Mouse (Mus musculus) liver, embryonic 12.5 days (tissue): ENCODE results near the gene Nos2. TPM values are rescaled to one million over a fixed set of nuclear protein-coding genes. Genes with fewer than 3 reads are reported as not detected.

Experiments used
- ATAC-seq: fragments of 200-750 bp; cut with Nextera tagmentation; 2 replicates; pipeline ENCODE4 v1.8.0; 2017; ENCODE audit warnings: moderate number of reproducible peaks, mild to moderate bottlenecking, moderate library complexity
- H3K27ac ChIP-seq: fragments of 300-500 bp; sonication (generic); 2 replicates; pipeline ENCODE4 v1.5.1; 2016; ENCODE audit warnings: mild to moderate bottlenecking
- H3K27me3 ChIP-seq: fragments of 300-500 bp; sonication (generic); replicated peaks from 2 replicates; pipeline ENCODE4 v1.6.1; 2016; ENCODE audit warnings: mild to moderate bottlenecking, moderate library complexity
- H3K36me3 ChIP-seq: fragments of 300-500 bp; sonication (generic); 2 replicates; pipeline ENCODE4 v1.6.1; 2016; ENCODE audit warnings: mild to moderate bottlenecking, moderate library complexity
- H3K4me1 ChIP-seq: fragments of 300-500 bp; sonication (generic); 2 replicates; pipeline ENCODE4 v1.6.1; 2016
- H3K4me2 ChIP-seq: fragments of 300-500 bp; sonication (generic); 2 replicates; pipeline ENCODE4 v1.6.1; 2016; ENCODE audit warnings: mild to moderate bottlenecking, moderate library complexity
- H3K4me3 ChIP-seq: fragments of 300-500 bp; sonication (generic); 2 replicates; pipeline ENCODE4 v1.5.1; 2016; ENCODE audit warnings: mild to moderate bottlenecking, moderate library complexity
- H3K9ac ChIP-seq: fragments of 300-500 bp; sonication (generic); 2 replicates; pipeline ENCODE4 v1.6.1; 2016; ENCODE audit warnings: mild to moderate bottlenecking, moderate library complexity
- H3K9me3 ChIP-seq: fragments of 300-500 bp; sonication (generic); replicated peaks from 2 replicates; pipeline ENCODE4 v1.6.1; 2016; ENCODE audit warnings: mild to moderate bottlenecking, moderate library complexity
- WGBS: fragments of 180-500 bp; shearing (Covaris S2); methylation state at CpG from one replicate; pipeline ENCODE4 v1.1.7; 2016; ENCODE audit not compliant: insufficient replicate concordance; 5-methylcytosine and 5-hydroxymethylcytosine counted together
- polyA plus RNA-seq: library from polyadenylated mRNA; unstranded; fragments of >200 nt; fragmentation: Nextera tagmentation; extraction: Ambion mirVana; gene quantifications from 2 replicates; pipeline ENCODE4 v1.2.1, GENCODE M21; 2016

Gene Nos2
- polyA plus RNA-seq, 1 experiment from 2014 or later = 0.07 TPM

DNA sequence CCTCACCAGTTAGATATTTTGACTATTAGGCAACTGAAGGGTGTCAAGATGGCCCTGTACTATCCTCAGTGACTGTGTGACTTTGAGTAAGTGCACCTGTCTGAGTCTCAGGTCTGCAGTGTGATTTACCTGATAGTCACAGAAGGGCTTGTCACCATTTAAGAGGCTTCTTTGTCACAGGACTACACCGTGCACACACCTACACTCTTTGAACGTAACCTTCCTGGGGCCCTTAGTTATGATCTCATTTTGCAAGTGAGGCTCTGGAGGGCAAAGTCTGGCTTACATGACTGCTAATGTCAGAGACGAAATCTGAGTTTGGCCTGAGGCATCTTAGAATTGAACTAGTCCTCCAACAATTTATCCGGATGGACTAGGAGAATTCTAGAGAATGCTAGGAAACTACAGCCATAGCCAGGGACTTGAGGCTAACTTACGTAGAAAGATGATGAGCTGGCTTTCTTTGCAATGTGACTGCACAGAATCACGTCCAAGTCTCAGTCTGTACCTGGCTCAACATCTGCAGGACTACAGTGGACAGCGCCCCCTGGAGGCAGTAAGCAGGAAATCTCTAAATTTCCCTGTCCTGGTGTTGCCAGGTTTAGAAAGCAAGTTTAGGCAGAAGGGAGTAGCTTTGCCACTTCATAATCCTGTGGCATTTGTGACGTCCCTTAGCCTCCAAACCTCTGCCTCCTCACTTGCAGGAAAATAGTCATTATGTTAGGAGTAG, 2.3 kb downstream of the Nos2 start:
- H3K27ac ChIP-seq = no peak overlapping the region
- H3K9ac ChIP-seq = no peak overlapping the region
- WGBS = 31% methylated on average over 8 of the region's 8 CpGs
- H3K4me3 ChIP-seq = no peak overlapping the region
- H3K4me1 ChIP-seq = no peaks in the 10 kb centered on the region
- no peaks in the 10 kb centered on the region for H3K9me3 ChIP-seq
- no peak for ATAC-seq
- peaks cover 71% of the 10 kb centered on the region for H3K27me3 ChIP-seq
- H3K4me2 ChIP-seq = no peak overlapping the region
- no peaks in the 10 kb centered on the region for H3K36me3 ChIP-seq

DNA sequence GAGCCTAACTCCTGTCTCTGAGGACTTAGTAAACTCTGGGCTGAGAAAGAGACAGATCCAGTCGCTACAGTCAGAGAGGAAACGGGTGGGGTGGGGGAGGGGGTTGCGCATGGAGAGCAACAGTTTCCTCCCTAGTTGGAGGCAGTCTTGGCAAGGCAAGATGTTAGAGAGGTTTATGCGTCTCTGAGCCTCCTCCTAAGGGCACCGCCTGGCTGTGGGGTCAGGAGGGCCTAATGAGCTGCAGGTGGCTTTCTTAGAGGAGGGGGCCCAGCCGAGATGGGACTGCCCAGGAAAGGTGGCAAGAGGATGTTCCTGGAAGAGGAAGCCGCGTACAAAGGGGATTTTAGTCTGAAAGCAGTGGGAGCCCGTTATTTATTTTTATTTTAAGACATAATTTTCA, 3.5 kb downstream of the Nos2 start:
- Histone ChIP-seq H3K4me1 (no peaks in the 10 kb centered on the region), H3K4me3 (no peak overlapping the region), H3K27me3 (peaks cover 77% of the 10 kb centered on the region), H3K36me3 (no peaks in the 10 kb centered on the region), H3K27ac (no peak overlapping the region), H3K9me3 (no peaks in the 10 kb centered on the region), H3K9ac (no peak overlapping the region), H3K4me2 (no peak overlapping the region)
- 10% methylated on average over 9 of the region's 9 CpGs for WGBS
- no peak for ATAC-seq

DNA sequence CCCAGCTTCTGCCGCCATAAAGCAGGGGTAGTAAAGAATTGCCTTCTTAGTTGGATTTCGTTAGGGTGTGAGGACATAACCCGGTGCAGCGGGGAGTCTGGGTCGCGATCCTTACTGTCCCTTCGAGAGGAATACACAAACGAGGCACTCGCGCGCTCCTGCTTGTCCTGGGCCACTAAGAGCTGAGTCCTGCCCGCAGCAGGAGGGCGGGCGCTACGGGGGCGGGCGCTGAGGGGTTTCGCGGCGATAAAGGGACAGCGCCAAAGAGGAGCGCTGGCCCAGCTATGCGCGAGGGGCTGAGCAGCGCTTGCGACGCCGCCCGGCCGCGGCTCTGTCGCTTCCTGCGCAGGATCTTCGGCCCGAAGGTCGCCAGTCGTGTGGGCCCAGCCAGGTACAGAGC, 4.3 kb downstream of the Nos2 start:
- no peaks in the 10 kb centered on the region for H3K4me1 ChIP-seq
- peak overlapping the region; percentile 62 for H3K4me2 ChIP-seq
- no peaks in the 10 kb centered on the region for H3K36me3 ChIP-seq
- H3K9me3 ChIP-seq = no peaks in the 10 kb centered on the region
- H3K9ac ChIP-seq = no peak overlapping the region
- peaks cover 77% of the 10 kb centered on the region for H3K27me3 ChIP-seq
- H3K27ac ChIP-seq = no peak overlapping the region
- peak overlapping the region; percentile 40 for H3K4me3 ChIP-seq
- WGBS = 1% methylated on average over 37 of the region's 37 CpGs
- ATAC-seq = no peak

DNA sequence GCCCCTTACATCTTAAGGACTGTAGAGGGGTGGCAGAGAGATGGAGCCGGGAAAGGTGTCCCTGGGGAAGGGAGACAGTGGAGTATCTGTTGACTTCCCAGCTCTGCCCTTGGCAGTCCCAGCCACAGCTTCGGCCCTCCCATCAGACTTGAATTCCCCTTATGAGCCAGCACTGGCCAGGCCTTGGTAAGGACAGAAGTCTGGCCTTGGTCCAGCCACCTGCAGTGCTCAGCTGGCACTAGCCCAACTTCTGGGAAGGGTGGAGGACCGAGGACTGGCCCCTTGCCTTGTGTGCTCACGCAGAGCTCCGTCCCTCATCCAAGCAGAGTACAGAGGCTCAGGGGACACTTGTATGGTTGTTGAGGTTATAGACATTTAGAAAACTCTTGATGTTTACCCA, 8.8 kb downstream of the Nos2 start:
- no peaks in the 10 kb centered on the region for H3K36me3 ChIP-seq
- H3K9ac ChIP-seq = no peak overlapping the region
- H3K27ac ChIP-seq = no peak overlapping the region
- no peak overlapping the region for H3K4me2 ChIP-seq
- no peaks in the 10 kb centered on the region for H3K4me1 ChIP-seq
- peaks cover 42% of the 10 kb centered on the region for H3K27me3 ChIP-seq
- H3K9me3 ChIP-seq = no peaks in the 10 kb centered on the region
- ATAC-seq = no peak
- H3K4me3 ChIP-seq = no peak overlapping the region
- 83% methylated on average over 5 of the region's 5 CpGs for WGBS

DNA sequence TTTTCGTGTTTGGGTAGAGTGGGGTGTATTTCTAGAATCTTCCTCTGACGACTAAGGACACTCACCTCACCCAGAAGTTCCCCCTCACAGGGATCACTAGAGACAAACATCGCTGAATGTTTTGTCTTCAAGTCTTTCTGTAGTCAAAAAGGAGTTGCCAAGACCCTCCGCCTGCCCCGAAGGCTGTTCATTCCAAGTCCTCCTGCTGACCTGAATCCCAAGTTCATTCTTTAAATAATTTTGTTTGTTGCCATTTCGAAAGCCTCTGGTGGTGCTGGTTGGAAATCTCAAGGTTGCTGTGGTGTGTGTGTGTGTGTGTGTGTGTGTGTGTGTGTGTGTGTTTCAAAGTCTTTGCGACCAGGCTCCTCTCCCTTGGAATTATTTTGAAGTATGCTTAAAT, 13.7 kb downstream of the Nos2 start:
- WGBS = 67% methylated on average over 7 of the region's 7 CpGs
- H3K4me3 ChIP-seq = no peak overlapping the region
- H3K9ac ChIP-seq = no peak overlapping the region
- no peaks in the 10 kb centered on the region for H3K36me3 ChIP-seq
- no peaks in the 10 kb centered on the region for H3K9me3 ChIP-seq
- H3K27me3 ChIP-seq = no peaks in the 10 kb centered on the region
- ATAC-seq = no peak
- no peak overlapping the region for H3K27ac ChIP-seq
- H3K4me2 ChIP-seq = no peak overlapping the region
- no peaks in the 10 kb centered on the region for H3K4me1 ChIP-seq

DNA sequence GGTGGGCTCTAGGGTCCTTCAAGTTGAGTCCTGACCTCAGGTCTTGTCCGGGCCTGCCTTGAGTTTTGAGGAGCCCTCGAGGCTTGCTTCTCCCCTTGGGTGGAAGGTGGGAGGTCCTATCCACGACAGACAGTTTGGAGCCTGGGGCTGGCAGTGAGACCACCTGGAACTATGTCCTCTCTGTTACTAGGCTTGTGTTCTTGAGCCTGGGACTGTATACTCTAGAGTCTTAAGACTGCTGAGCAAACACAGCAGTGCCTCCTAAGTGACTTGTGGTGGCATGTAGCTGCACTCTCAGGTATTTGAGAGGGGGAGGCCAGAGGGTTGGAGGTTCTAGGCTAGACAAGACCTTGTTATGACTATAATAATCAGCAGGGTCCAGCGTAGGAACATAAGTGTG, 14.1 kb downstream of the Nos2 start:
- Histone ChIP-seq H3K4me3 (no peak overlapping the region), H3K9me3 (no peaks in the 10 kb centered on the region), H3K27me3 (no peaks in the 10 kb centered on the region), H3K36me3 (no peaks in the 10 kb centered on the region), H3K4me1 (no peaks in the 10 kb centered on the region), H3K9ac (no peak overlapping the region), H3K27ac (no peak overlapping the region), H3K4me2 (no peak overlapping the region)
- ATAC-seq = no peak
- 57% methylated on average over 4 of the region's 4 CpGs for WGBS

DNA sequence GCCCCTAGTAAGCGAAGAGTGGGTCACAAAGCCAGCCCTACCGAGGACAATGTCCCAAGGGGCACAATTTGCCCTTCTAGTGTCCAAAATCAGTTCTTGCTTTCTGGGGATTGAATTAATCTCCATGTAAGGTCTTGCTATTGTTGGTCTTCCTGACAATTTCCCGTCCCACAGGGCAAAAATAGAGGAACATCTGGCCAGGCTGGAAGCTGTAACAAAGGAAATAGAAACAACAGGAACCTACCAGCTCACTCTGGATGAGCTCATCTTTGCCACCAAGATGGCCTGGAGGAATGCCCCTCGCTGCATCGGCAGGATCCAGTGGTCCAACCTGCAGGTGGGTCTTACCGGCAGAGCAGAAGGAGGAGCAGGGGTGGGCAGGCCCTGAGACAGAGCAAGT, 14.6 kb downstream of the Nos2 start:
- no peaks in the 10 kb centered on the region for H3K27me3 ChIP-seq
- H3K4me1 ChIP-seq = no peaks in the 10 kb centered on the region
- no peak overlapping the region for H3K9ac ChIP-seq
- no peak overlapping the region for H3K4me2 ChIP-seq
- H3K4me3 ChIP-seq = no peak overlapping the region
- no peak for ATAC-seq
- no peak overlapping the region for H3K27ac ChIP-seq
- 46% methylated on average over 6 of the region's 6 CpGs for WGBS
- H3K36me3 ChIP-seq = no peaks in the 10 kb centered on the region
- no peaks in the 10 kb centered on the region for H3K9me3 ChIP-seq

DNA sequence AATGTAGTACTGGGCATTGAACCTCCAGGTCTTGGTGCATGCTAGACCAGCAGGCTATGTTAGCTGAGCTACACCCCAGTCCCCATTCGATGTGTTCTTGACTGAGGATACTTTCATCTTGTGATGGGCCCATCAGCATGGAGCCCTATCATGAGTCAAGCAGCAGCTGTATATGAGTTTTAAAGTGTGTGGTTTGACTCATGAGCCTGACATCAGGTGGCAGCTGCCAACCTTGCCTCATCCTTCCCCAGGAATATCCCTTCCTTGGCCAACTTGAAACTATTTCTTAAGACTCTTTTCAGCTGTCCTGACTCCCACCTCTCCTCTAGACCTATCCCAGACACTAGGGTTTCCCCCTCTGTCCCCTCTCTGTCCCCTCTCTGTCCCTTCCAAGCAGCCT, 22.5 kb downstream of the Nos2 start:
- Histone ChIP-seq H3K4me2 (no peak overlapping the region), H3K27ac (no peak overlapping the region), H3K9ac (no peak overlapping the region), H3K36me3 (no peaks in the 10 kb centered on the region), H3K9me3 (no peaks in the 10 kb centered on the region), H3K4me3 (no peak overlapping the region), H3K4me1 (no peaks in the 10 kb centered on the region), H3K27me3 (0 out of 2 replicates have a peak, but pooled peaks cover 7% of the 10 kb centered on the region)
- ATAC-seq = no peak
- 79% methylated on average over 1 of the region's 1 CpGs for WGBS

DNA sequence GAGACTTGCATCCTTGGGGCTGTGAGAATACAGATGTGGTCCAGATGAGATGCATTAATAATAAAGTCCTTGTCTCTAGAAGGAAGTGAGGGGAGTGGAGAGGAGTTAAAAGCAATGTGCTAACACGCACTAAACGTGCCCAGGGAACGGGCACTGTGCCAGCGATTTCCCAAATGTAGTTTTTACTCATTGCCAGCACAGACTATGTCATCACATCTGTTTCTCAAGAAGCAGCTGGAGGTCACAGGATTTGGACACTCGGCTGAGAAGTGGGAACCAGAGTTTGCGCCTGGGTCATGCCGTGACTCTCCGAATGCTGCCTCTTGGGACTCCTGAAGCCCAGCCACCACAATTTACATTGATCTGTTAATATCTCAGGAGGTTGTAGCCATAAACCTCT, 29.8 kb downstream of the Nos2 start:
- WGBS = 76% methylated on average over 8 of the region's 8 CpGs
- Histone ChIP-seq H3K36me3 (no peaks in the 10 kb centered on the region), H3K9ac (no peak overlapping the region), H3K4me2 (no peak overlapping the region), H3K4me3 (no peak overlapping the region), H3K27ac (no peak overlapping the region), H3K4me1 (no peaks in the 10 kb centered on the region), H3K27me3 (peaks cover 47% of the 10 kb centered on the region), H3K9me3 (no peaks in the 10 kb centered on the region)
- no peak for ATAC-seq

DNA sequence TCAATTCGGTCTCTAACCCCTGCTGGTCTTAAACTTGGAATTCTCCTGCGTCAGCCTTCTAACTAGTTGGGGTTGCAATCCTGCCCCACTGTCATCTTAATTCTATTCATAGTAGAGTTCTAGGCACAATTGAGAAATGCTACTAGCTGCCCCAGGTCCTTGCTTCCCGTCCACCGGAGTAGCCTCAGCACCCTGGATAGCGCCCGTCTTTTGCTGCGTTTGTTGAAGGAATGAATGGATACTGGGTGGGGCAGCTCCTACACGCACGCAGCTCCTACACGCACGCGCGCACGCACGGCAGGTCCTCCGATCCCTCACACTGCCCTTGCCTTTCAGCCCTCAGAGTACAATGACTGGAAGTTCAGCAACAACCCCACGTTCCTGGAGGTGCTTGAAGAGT, 31.9 kb downstream of the Nos2 start:
- Histone ChIP-seq H3K4me3 (no peak overlapping the region), H3K36me3 (no peaks in the 10 kb centered on the region), H3K4me1 (no peaks in the 10 kb centered on the region), H3K4me2 (no peak overlapping the region), H3K27ac (no peak overlapping the region), H3K9ac (no peak overlapping the region), H3K27me3 (peaks cover 58% of the 10 kb centered on the region), H3K9me3 (no peaks in the 10 kb centered on the region)
- WGBS = 7% methylated on average over 17 of the region's 17 CpGs
- ATAC-seq = no peak

DNA sequence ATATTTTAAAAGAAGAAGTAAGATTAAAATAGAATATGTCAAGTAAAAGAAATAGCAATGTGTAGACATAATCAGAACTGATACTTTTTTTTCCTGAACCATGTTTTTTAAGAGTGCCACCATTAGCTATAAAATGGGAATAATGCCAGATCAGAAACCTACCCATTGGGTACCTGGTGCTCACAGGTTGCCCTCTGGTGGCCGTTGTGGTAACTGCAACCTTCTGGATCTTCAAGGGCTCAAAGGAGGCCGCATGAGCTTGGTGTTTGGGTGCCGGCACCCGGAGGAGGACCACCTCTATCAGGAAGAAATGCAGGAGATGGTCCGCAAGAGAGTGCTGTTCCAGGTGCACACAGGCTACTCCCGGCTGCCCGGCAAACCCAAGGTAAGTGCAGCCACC, 35.7 kb downstream of the Nos2 start:
- Histone ChIP-seq H3K4me1 (no peaks in the 10 kb centered on the region), H3K9me3 (no peaks in the 10 kb centered on the region), H3K4me3 (no peak overlapping the region), H3K9ac (no peak overlapping the region), H3K36me3 (no peaks in the 10 kb centered on the region), H3K27ac (no peak overlapping the region), H3K27me3 (peaks cover 76% of the 10 kb centered on the region), H3K4me2 (no peak overlapping the region)
- ATAC-seq = no peak
- 10% methylated on average over 7 of the region's 7 CpGs for WGBS

DNA sequence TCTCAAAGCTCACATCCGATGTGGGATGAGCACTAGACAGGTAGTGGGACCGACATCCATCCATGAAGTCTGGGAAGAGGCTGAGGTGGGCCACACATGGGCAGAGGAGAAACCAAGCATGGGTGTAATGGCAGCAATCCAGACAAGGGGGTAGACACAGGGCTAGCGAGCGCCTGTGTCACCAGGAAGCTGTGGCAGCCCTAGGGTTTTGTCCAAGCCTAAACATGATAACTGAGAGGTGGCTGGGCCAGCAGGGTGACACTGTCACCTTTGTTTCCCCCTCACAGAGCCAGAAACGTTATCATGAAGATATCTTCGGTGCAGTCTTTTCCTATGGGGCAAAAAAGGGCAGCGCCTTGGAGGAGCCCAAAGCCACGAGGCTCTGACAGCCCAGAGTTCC, 38.8 kb downstream of the Nos2 start:
- H3K27ac ChIP-seq = no peak overlapping the region
- H3K27me3 ChIP-seq = peaks cover 49% of the 10 kb centered on the region
- no peak overlapping the region for H3K9ac ChIP-seq
- no peak overlapping the region for H3K4me3 ChIP-seq
- H3K4me2 ChIP-seq = no peak overlapping the region
- no peak for ATAC-seq
- 43% methylated on average over 8 of the region's 8 CpGs for WGBS
- no peaks in the 10 kb centered on the region for H3K4me1 ChIP-seq
- 0 out of 2 replicates have a peak, but pooled peaks cover 12% of the 10 kb centered on the region for H3K36me3 ChIP-seq
- no peaks in the 10 kb centered on the region for H3K9me3 ChIP-seq
